Mouse (Mus musculus) spleen, adult 10 weeks (tissue): ENCODE measurements around the gene Ugt1a10. TPM values are rescaled to one million over a fixed set of nuclear protein-coding genes. Genes with fewer than 3 reads are reported as not detected.

Source experiments
- polyA plus RNA-seq: library from polyadenylated mRNA; stranded (reverse); fragments of 350-450 nt; fragmentation: Illumina TruSeq; extraction: RNeasy Lipid Tissue Mini Kit (QIAGEN cat#74804); gene quantifications from one replicate; pipeline ENCODE4 v1.2.3, GENCODE M21; 2015; ENCODE audit warnings: low replicate concordance; ENCODE audit not compliant: insufficient read depth

The Ugt1a10 gene
- polyA plus RNA-seq, result not detected

GRCm38 (mm10) chr1:88055088-88055487 lies at the start of gene Ugt1a10:
Gene Ugt1a10 (plus strand): TSS chr1:88055388.

GRCm38 (mm10) chr1:88008211-88008697 lies 46.9 kb upstream of the Ugt1a10 start, which contains the start of gene Usp40:
Gene Usp40 (minus strand): TSS chr1:88008551.

GRCm38 (mm10) chr1:88070495-88070894 lies 15.3 kb downstream of the Ugt1a10 start, which contains the start of gene Ugt1a9:
Gene Ugt1a9 (plus strand): TSS chr1:88070800.

GRCm38 (mm10) chr1:88087513-88087912 lies 32.3 kb downstream of the Ugt1a10 start, which contains the start of gene Ugt1a8:
Gene Ugt1a8 (plus strand): TSS chr1:88087813.

GRCm38 (mm10) chr1:88094941-88095492 lies 39.8 kb downstream of the Ugt1a10 start, which contains the start of gene Ugt1a7c:
Gene Ugt1a7c (plus strand): TSS chr1:88095062.

GRCm38 (mm10) chr1:88103019-88103418 lies 47.8 kb downstream of the Ugt1a10 start, which contains the start of gene Ugt1a6b:
Gene Ugt1a6b (plus strand): TSS chr1:88103252.

GRCm38 (mm10) chr1:88134457-88135011 lies 79.3 kb downstream of the Ugt1a10 start, which contains the start of gene Ugt1a6a:
Gene Ugt1a6a (plus strand): TSS chr1:88134809.

GRCm38 (mm10) chr1:88165711-88166110 lies 110.5 kb downstream of the Ugt1a10 start, which contains the start of gene Ugt1a5:
Gene Ugt1a5 (plus strand): TSS chr1:88166012.

GRCm38 (mm10) chr1:88200456-88200855 lies 145.3 kb downstream of the Ugt1a10 start, which contains the start of gene Ugt1a2:
Gene Ugt1a2 (plus strand): TSS chr1:88200601.

GRCm38 (mm10) chr1:88205294-88205922 lies 150.2 kb downstream of the Ugt1a10 start, which contains the start of gene Dnajb3:
Gene Dnajb3 (minus strand): TSS chr1:88205782.

GRCm38 (mm10) chr1:88211812-88212211 lies 156.6 kb downstream of the Ugt1a10 start, which contains the start of gene Ugt1a1:
Gene Ugt1a1 (plus strand): TSS chr1:88211959.

GRCm38 (mm10) chr1:88226670-88227379 lies 171.6 kb downstream of the Ugt1a10 start, which contains the start of gene Mroh2a:
Gene Mroh2a (plus strand): TSS chr1:88226986.

Other genes with a start within 250 kb of the Ugt1a10 start
- 184 TPM for gene Dgkd, start 202.1 kb upstream of the Ugt1a10 start, polyA plus RNA-seq
- 18.5 TPM for gene Usp40, start 46.8 kb upstream of the Ugt1a10 start, polyA plus RNA-seq
- gene Ugt1a9, start 15.4 kb downstream of the Ugt1a10 start, polyA plus RNA-seq, result not detected
- gene Ugt1a8, start 32.4 kb downstream of the Ugt1a10 start, polyA plus RNA-seq, result not detected
- gene Ugt1a7c, start 39.7 kb downstream of the Ugt1a10 start, polyA plus RNA-seq, result 6.8 TPM
- 0.46 TPM for gene Ugt1a6b, start 47.9 kb downstream of the Ugt1a10 start, polyA plus RNA-seq
- gene Ugt1a6a, start 79.4 kb downstream of the Ugt1a10 start, polyA plus RNA-seq, result 1.9 TPM
- 0.15 TPM for gene Ugt1a5, start 110.6 kb downstream of the Ugt1a10 start, polyA plus RNA-seq
- gene Ugt1a2, start 145.2 kb downstream of the Ugt1a10 start, polyA plus RNA-seq, result 0.15 TPM
- 1.2 TPM for gene Dnajb3, start 150.4 kb downstream of the Ugt1a10 start, polyA plus RNA-seq
- gene Ugt1a1, start 156.6 kb downstream of the Ugt1a10 start, polyA plus RNA-seq, result 0.14 TPM
- gene Mroh2a, start 171.6 kb downstream of the Ugt1a10 start, polyA plus RNA-seq, result 0.28 TPM
- 98.6 TPM for gene Hjurp, start 222.2 kb downstream of the Ugt1a10 start, polyA plus RNA-seq
- gene Trpm8, start 222.3 kb downstream of the Ugt1a10 start, polyA plus RNA-seq, result not detected